Mouse (Mus musculus) lung, adult 2 months (tissue): ENCODE data around the gene Dlgap1.

Experiments used
- CTCF ChIP-seq: fragments of 200-500 bp; IDR thresholded peaks from 2 replicates; pipeline ENCODE4 v1.5.1; 2011; ENCODE audit warnings: mild to moderate bottlenecking, low read length, control low read depth; ENCODE audit not compliant: insufficient read depth
- POLR2A ChIP-seq: fragments of 200-500 bp; IDR thresholded peaks from 2 replicates; pipeline ENCODE4 v1.6.1; 2011; ENCODE audit warnings: low read depth, mild to moderate bottlenecking, control low read depth, low read length, borderline replicate concordance; ENCODE audit errors: extremely low read depth

DNA sequence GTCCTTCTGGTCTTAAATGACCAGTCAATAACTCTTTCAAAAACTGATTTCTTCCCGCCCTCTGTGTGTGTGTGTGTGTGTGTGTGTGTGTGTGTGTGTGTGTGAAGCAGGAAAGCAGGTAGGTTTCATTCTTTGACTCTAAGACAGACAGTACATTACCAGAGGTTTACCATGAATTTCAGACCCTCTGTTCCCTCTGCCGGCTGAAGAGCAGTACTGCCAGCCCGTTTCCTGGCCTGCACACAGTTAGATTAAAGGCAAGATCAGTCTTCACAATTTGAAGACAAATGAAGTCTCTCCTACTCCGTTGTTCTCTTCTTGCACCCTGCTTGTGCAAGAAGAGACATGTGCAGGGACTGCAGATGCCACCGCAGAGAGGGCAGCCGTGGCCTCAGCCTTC is 373.0 kb downstream of the Dlgap1 start:
- TF ChIP-seq POLR2A (no peak), CTCF (no peak)
